Mouse (Mus musculus) adrenal gland, postnatal 25 days (tissue): ENCODE measurements around the gene Tbc1d10c. TPM values are rescaled to one million over a fixed set of nuclear protein-coding genes. Genes with fewer than 3 reads are reported as not detected.

Experiments used
- DNase-seq: peaks from one replicate; pipeline ENCODE4 v3.0.0; 2021; ENCODE audit warnings: mixed read lengths
- total RNA-seq: library from RNA; stranded (reverse); gene quantifications from 2 replicates; pipeline ENCODE4 v1.2.3, GENCODE M21; 2021

Gene Tbc1d10c
- total RNA-seq, 1 experiment from 2014 or later = 1.0 TPM

GRCm38 (mm10) chr19:4215451-4215840 lies 24.4 kb upstream of the Tbc1d10c start:
- no peak for DNase-seq

GRCm38 (mm10) chr19:4214771-4215450 lies 23.8 kb upstream of the Tbc1d10c start:
- peak; percentile 54 for DNase-seq

- peak; percentile 69 for DNase-seq
Measured at GRCm38 (mm10) chr19:4214071-4214770, 23.1 kb upstream of the Tbc1d10c start, which contains the start of the genes Clcf1 and AC109138.7. Clcf1 (plus strand) TSS chr19:4214238. AC109138.7 (plus strand) TSS chr19:4214357.

- peak; percentile 57 for DNase-seq
Measured at GRCm38 (mm10) chr19:4213524-4213974, 22.5 kb upstream of the Tbc1d10c start.

GRCm38 (mm10) chr19:4211891-4212588 lies 21.0 kb upstream of the Tbc1d10c start:
- DNase-seq = no peak

- no peak for DNase-seq
Measured at GRCm38 (mm10) chr19:4208563-4208962, 17.5 kb upstream of the Tbc1d10c start.

GRCm38 (mm10) chr19:4206971-4207370 lies 15.9 kb upstream of the Tbc1d10c start:
- DNase-seq = peak; percentile 71

GRCm38 (mm10) chr19:4204889-4205288 lies 13.8 kb upstream of the Tbc1d10c start:
- no peak for DNase-seq

GRCm38 (mm10) chr19:4203604-4204326 lies 12.7 kb upstream of the Tbc1d10c start:
- no peak for DNase-seq

GRCm38 (mm10) chr19:4203148-4203547 lies 12.1 kb upstream of the Tbc1d10c start:
- DNase-seq = no peak

- no peak for DNase-seq
Measured at GRCm38 (mm10) chr19:4202149-4202548, 11.1 kb upstream of the Tbc1d10c start.

GRCm38 (mm10) chr19:4201291-4201909 lies 10.3 kb upstream of the Tbc1d10c start, which contains the start of gene Rad9a:
Rad9a (minus strand) TSS chr19:4201662.
- DNase-seq = peak; percentile 93

GRCm38 (mm10) chr19:4197180-4197579 lies 6.1 kb upstream of the Tbc1d10c start:
- no peak for DNase-seq

- peak; percentile 47 for DNase-seq
Measured at GRCm38 (mm10) chr19:4196548-4196947, 5.5 kb upstream of the Tbc1d10c start.

- no peak for DNase-seq
Measured at GRCm38 (mm10) chr19:4196048-4196447, 5.0 kb upstream of the Tbc1d10c start.

GRCm38 (mm10) chr19:4194776-4195650 lies 3.9 kb upstream of the Tbc1d10c start:
- peak; percentile 56 for DNase-seq

GRCm38 (mm10) chr19:4194021-4194724 lies 3.1 kb upstream of the Tbc1d10c start:
- no peak for DNase-seq

GRCm38 (mm10) chr19:4193129-4193528 lies 2.0 kb upstream of the Tbc1d10c start:
- no peak for DNase-seq

GRCm38 (mm10) chr19:4192251-4192985 lies 1.3 kb upstream of the Tbc1d10c start:
- no peak for DNase-seq
